Mouse (Mus musculus) hindbrain, embryonic 14.5 days (tissue): ENCODE results near the gene Nol4l. TPM values are rescaled to one million over a fixed set of nuclear protein-coding genes. Genes with fewer than 3 reads are reported as not detected.
A peak's percentile ranks its signal among the peaks of the same experiment; 100 is the strongest.

ENCODE experiments used
- ATAC-seq: fragments of 200-750 bp; cut with Nextera tagmentation; 2 replicates; pipeline ENCODE4 v1.8.0; 2017; ENCODE audit warnings: moderate number of reproducible peaks, mild to moderate bottlenecking, moderate TSS enrichment, moderate library complexity; ENCODE audit not compliant: low FRiP score
- DNase-seq: peaks from one replicate; pipeline ENCODE4 v3.0.0-alpha.2; 2015; ENCODE audit warnings: low spot score
- H3K27ac ChIP-seq: fragments of 300-500 bp; sonication (generic); 2 replicates; pipeline ENCODE4 v1.5.1; 2014; ENCODE audit warnings: mild to moderate bottlenecking, moderate library complexity
- H3K27me3 ChIP-seq: fragments of 300-500 bp; sonication (generic); 2 replicates; pipeline ENCODE4 v1.6.1; 2014; ENCODE audit warnings: mild to moderate bottlenecking, low read length, mixed read lengths; ENCODE audit not compliant: control insufficient read depth, insufficient read depth
- H3K36me3 ChIP-seq: fragments of 300-500 bp; sonication (generic); replicated peaks from 2 replicates; pipeline ENCODE4 v1.6.1; 2014; ENCODE audit not compliant: control insufficient read depth, insufficient read depth
- H3K4me1 ChIP-seq: fragments of 300-500 bp; sonication (generic); replicated peaks from 2 replicates; pipeline ENCODE4 v1.6.1; 2014; ENCODE audit warnings: antibody characterized with exemption, low read length, mixed read lengths; ENCODE audit not compliant: control insufficient read depth, insufficient read depth
- H3K4me2 ChIP-seq: fragments of 300-500 bp; sonication (generic); replicated peaks from 2 replicates; pipeline ENCODE4 v1.6.1; 2014; ENCODE audit warnings: mild to moderate bottlenecking, moderate library complexity
- H3K4me3 ChIP-seq: fragments of 300-500 bp; sonication (generic); replicated peaks from 2 replicates; pipeline ENCODE4 v1.5.1; 2014; ENCODE audit warnings: mild to moderate bottlenecking, low read length
- H3K9ac ChIP-seq: fragments of 300-500 bp; sonication (generic); 2 replicates; pipeline ENCODE4 v1.6.1; 2014
- H3K9me3 ChIP-seq: fragments of 300-500 bp; sonication (generic); 2 replicates; pipeline ENCODE4 v1.6.1; 2016; ENCODE audit warnings: low read length; ENCODE audit not compliant: control insufficient read depth
- WGBS: fragments of 180-500 bp; shearing (Covaris S2); extraction: QIAGEN DNeasy Blood & Tissue Kit; methylation state at CpG from one replicate; pipeline ENCODE4 v1.1.7; 2014; 5-methylcytosine and 5-hydroxymethylcytosine counted together
- polyA plus RNA-seq: library from polyadenylated mRNA; unstranded; fragments of >200 nt; fragmentation: Nextera tagmentation; extraction: Ambion mirVana; gene quantifications from 2 replicates; pipeline ENCODE4 v1.2.1, GENCODE M21; 2014

Gene Nol4l
- polyA plus RNA-seq, 1 experiment from 2014 or later, result 44.8 TPM

DNA sequence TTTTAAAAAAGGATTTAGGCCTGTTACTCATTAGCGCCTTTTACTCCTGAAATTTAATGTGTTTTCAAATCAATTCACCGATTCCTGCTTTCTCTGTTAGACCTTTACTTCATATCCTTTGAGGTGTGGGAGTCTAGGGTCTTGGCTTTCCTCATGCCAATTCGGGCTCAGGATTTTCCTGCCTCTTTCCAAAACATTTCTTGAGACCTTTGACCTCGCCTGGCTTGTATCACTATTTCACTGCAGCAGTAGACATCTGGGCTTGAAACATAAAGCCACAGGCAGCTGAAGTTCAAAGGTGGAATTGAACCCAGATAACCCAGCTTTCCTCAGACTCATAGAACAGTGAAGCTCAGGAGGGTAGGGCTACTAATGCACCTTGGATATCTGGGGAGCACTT lies 83.3 kb downstream of the Nol4l start:
- Histone ChIP-seq H3K9me3 (no peaks in the 10 kb centered on the region), H3K27ac (peak overlapping the region; percentile 97; the same call in 1 of the 2 replicates), H3K9ac (no peak overlapping the region), H3K36me3 (no peaks in the 10 kb centered on the region), H3K4me1 (peaks cover 22% of the 10 kb centered on the region), H3K4me2 (peak overlapping the region; percentile 88), H3K4me3 (no peak overlapping the region), H3K27me3 (no peaks in the 10 kb centered on the region)
- no peak for ATAC-seq
- WGBS, result 23% methylated on average over 4 of the region's 4 CpGs
- no peak for DNase-seq

DNA sequence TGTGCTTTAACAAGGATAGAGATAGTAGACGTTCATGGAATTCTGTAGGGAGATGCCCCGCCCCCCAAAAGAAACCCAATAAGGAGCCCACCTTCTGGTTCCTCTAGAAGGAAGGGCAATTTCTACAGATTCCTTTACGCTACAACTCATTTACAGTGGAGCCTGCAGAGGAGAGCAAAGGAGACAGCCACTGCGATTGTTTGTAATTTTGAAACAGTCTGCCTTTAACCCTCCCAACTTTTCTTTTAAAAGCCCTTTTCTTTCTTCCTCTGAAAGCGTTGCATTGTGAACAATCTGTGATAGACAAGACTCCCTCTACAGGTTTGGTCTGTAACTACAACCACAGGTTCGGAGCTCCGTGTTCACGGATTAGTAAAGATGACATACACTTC lies 83.8 kb downstream of the Nol4l start:
- no peaks in the 10 kb centered on the region for H3K27me3 ChIP-seq
- peaks cover 27% of the 10 kb centered on the region for H3K4me1 ChIP-seq
- H3K36me3 ChIP-seq, result no peaks in the 10 kb centered on the region
- peak; percentile 91 for DNase-seq
- no peak for ATAC-seq
- peak overlapping the region; percentile 88 for H3K4me2 ChIP-seq
- H3K4me3 ChIP-seq, result peak overlapping the region; percentile 80
- H3K9me3 ChIP-seq, result no peaks in the 10 kb centered on the region
- H3K27ac ChIP-seq, result peak overlapping the region; percentile 97
- H3K9ac ChIP-seq, result peak overlapping the region; percentile 94
- 0% methylated on average over 8 of the region's 8 CpGs for WGBS

DNA sequence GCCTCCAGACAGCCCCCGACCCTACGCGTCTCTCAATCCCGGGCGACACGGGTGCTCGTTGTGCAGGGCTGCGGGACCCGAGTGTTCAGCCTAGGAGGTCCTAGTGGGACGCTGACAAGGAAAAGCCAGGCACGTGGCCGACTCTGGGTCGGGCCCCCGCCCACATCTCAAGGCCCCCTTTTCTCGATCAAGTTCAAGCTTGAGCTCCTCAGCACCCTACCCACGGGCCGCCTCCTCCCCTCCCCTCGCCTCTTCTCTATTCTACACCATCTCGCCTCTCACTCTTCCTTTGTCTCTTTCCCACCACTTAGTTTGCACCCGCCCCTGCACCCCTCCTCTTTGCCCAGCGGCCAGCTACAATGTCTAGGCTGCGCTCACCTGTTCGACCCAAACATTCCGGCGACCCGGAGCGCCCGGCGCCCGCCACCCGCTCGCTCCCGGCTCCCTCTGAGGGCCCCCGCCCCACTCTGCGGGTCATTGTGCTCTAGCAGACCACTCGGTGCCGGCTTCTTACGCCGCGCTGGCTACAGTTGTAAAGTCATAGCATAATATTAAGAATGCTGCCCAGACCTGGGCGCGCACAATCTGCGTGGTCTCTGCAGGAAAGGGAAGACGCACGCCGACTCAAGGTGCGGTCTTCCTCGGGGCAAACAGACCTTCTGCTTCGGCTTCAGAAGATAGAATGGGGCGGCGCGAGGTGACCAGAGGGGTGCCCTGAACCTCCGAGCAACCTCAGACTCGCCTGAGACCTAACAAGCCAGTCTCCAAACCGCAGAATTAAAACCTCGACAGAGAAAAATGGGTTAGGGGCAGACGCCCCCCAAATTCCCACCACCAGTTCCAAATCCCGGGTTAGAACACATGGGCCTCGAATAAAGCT lies 84.4 kb downstream of the Nol4l start:
- ATAC-seq (peak; percentile 60), DNase-seq (peak; percentile 49)
- no peaks in the 10 kb centered on the region for H3K36me3 ChIP-seq
- WGBS, result under 1% methylated on average over 59 of the region's 59 CpGs
- H3K27ac ChIP-seq, result peak overlapping the region; percentile 97
- H3K27me3 ChIP-seq, result no peaks in the 10 kb centered on the region
- peaks cover 33% of the 10 kb centered on the region for H3K4me1 ChIP-seq
- no peaks in the 10 kb centered on the region for H3K9me3 ChIP-seq
- peak overlapping the region; percentile 88 for H3K4me2 ChIP-seq
- peak overlapping the region; percentile 80 for H3K4me3 ChIP-seq
- H3K9ac ChIP-seq, result peak overlapping the region; percentile 94

DNA sequence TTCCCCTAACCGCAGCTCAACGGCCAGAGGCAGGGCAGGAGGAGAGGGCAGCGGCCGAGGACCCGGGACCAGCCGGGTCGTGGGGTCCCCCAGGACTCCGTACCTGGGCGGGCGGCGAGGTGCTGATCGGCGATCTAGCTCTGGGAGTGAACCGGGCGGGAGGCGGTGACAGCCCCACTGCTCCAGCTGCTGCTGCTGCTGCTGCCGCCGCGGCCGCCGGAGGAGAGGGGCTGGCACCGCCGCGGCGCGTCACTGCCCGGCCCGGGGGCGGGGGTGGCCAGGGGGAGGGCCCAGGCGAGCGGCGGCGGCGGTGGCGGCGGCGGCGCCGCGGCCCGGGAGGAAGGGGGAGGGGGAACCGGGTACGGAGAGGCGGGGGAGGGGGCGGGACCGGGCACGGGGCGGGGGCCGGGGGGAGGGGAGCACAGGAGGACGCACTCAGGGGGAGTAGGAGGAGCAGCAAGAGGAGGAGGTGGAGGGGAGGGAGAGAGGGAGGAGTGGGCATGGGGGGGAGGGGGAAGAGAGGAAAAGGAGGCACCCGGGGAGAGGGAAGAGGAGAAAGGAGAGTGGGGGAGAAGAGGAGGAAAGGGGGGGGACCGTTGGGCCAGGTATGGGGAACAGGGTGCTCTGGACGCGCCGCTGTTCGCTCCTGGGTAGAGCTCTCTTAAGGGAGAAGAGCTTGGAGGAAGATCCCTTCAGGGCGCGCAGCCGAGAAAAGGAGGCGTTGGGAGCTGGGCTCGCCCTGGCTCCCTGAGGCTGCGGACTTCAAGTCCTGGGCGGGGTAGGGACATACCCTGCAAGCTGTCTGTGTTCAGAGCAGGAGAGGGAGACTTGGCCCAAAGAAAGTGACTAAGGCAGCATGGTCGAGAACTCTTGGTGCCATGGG lies 85.3 kb downstream of the Nol4l start:
- peak overlapping the region; percentile 97 for H3K27ac ChIP-seq
- peak; percentile 71 for DNase-seq
- peaks cover 37% of the 10 kb centered on the region for H3K4me1 ChIP-seq
- H3K36me3 ChIP-seq, result no peaks in the 10 kb centered on the region
- H3K4me2 ChIP-seq, result peak overlapping the region; percentile 88
- ATAC-seq, result peak; percentile 62
- H3K27me3 ChIP-seq, result no peaks in the 10 kb centered on the region
- H3K4me3 ChIP-seq, result peak overlapping the region; percentile 80
- H3K9ac ChIP-seq, result peak overlapping the region; percentile 94
- no peaks in the 10 kb centered on the region for H3K9me3 ChIP-seq
- under 1% methylated on average over 25 of the region's 64 CpGs for WGBS

DNA sequence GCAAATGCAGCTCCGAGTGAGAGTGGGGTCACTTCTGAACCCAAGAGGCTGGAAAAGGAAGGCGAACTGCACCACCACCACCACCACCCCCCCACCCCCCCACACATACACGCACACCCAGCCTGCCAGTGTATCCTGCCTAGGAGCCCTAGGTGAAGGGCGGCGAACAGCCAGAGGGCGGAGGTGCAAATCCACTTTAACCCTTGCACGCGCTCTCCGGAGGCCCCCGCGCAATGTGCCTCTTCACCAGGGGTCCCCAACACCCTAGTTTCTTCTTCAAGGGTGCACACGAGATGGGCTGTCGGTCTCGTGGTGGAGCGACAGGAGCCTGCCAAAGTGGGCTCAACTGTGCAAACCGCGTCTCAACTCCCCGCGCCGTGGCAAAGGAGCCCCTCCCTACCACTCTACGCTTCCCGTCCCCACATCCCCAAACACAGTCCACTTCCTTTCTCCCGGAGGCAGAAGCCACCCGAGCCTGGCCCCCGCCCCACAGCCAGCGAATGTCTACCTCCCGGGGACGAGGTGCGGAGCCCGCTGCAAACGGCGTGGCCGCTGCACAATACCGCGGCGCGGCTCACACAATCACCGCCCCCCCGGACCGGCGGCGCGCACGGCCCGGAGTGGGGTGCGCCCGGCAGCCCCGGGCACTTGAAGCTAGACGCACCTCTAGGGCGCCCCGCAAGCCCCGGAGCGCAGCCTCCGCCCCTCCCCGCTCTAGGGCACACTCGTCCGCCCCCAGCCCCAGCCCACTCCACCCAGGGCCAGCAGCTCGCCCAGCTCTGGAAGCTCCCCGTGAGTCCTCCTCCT lies 86.1 kb downstream of the Nol4l start:
- Histone ChIP-seq H3K27ac (peak overlapping the region; percentile 97), H3K4me1 (peaks cover 44% of the 10 kb centered on the region), H3K4me2 (peak overlapping the region; percentile 88), H3K27me3 (no peaks in the 10 kb centered on the region), H3K9ac (peak overlapping the region; percentile 94), H3K36me3 (no peaks in the 10 kb centered on the region), H3K9me3 (no peaks in the 10 kb centered on the region), H3K4me3 (peak overlapping the region; percentile 80)
- ATAC-seq (peak; percentile 61), DNase-seq (no peak)
- WGBS, result under 1% methylated on average over 58 of the region's 59 CpGs

DNA sequence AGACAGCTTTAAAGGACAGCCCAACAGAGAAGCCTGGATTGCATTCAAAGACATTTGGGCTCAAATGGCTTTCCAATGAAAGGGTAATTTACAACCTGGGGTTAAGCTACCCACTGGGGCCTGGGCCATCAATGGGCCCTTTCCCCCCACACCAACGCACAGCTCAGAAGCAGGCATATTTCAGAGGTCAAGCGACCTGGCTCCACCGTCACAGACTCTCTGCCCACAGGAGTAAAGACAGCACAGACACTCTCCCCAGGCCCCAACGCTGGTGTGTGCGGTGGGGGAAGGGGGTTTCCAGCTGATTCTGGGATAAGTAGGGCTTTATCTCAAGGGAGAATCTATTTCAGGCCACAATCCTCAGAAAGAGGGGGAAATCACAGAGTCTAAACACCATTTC lies 87.1 kb downstream of the Nol4l start:
- Histone ChIP-seq H3K9ac (peak overlapping the region; percentile 94), H3K4me1 (peaks cover 53% of the 10 kb centered on the region), H3K4me3 (peak overlapping the region; percentile 80), H3K27ac (peak overlapping the region; percentile 97), H3K27me3 (no peaks in the 10 kb centered on the region), H3K9me3 (no peaks in the 10 kb centered on the region), H3K36me3 (no peaks in the 10 kb centered on the region), H3K4me2 (peak overlapping the region; percentile 88)
- DNase-seq (no peak), ATAC-seq (no peak)
- 2% methylated on average over 5 of the region's 5 CpGs for WGBS

DNA sequence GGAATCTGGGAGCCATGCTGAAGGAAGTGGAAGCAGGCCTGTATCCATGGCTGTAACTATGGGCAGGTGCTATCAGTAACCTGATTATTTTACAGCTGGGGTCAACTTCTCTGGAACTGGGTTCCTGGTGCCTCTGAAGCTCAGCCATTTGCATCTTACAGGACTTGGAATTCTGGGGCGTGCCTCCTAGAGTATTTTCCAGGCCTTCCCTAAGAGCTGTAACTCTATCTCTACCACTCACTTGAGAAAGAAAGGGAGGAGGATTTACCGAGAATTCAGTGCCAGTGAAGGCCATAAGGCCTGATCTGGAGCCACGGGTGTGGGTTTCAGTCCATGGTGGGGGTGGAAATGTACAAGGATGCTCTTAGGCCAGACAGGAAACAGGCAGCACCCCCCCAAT lies 88.5 kb downstream of the Nol4l start:
- no peak overlapping the region for H3K27ac ChIP-seq
- DNase-seq (no peak), ATAC-seq (no peak)
- peak overlapping the region; percentile 94 for H3K9ac ChIP-seq
- H3K9me3 ChIP-seq, result no peaks in the 10 kb centered on the region
- no peaks in the 10 kb centered on the region for H3K27me3 ChIP-seq
- peak overlapping the region; percentile 88 for H3K4me2 ChIP-seq
- peaks cover 2% of the 10 kb centered on the region for H3K36me3 ChIP-seq
- 41% methylated on average over 3 of the region's 3 CpGs for WGBS
- peaks cover 67% of the 10 kb centered on the region for H3K4me1 ChIP-seq
- H3K4me3 ChIP-seq, result no peak overlapping the region

DNA sequence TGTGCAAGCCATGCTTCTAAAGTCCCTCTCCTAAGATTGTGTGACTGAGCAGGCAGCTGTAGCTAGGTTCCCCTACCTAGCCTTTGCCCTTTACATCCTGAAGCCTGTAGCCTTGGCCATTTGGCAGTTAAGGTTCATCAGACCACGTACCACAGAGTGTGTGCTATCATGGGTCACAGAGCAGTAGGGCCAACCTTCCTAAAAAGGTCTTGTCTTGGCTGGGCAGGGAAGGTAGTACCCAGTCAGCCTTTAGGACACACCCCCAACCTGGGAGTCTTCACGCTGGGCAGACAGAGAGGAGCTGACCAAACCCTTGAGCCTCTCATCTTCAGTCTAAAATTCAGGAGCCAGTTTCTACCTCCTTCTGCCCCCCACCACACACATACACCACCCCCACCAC lies 89.0 kb downstream of the Nol4l start:
- Histone ChIP-seq H3K9ac (no peak overlapping the region), H3K4me1 (peaks cover 69% of the 10 kb centered on the region), H3K9me3 (no peaks in the 10 kb centered on the region), H3K36me3 (peaks cover 7% of the 10 kb centered on the region), H3K27me3 (no peaks in the 10 kb centered on the region), H3K4me2 (0 out of 2 replicates have a peak overlapping the region, but pooled peaks have one; percentile 11), H3K27ac (no peak overlapping the region), H3K4me3 (no peak overlapping the region)
- WGBS, result 69% methylated on average over 2 of the region's 2 CpGs
- ATAC-seq (no peak), DNase-seq (no peak)
